Mouse (Mus musculus) layer of hippocampus, adult 2 months (tissue): ENCODE measurements around the gene Hpse2. TPM values are rescaled to one million over a fixed set of nuclear protein-coding genes. Genes with fewer than 3 reads are reported as not detected.

ENCODE experiments used
- DNase-seq, 2 experiments: peaks; one replicate each; pipeline ENCODE4 v3.0.0; 2022; ENCODE audit warnings: low spot score in 2 of 2
- H3K27ac ChIP-seq: fragments of 200-600 bp; 2 replicates; pipeline ENCODE4 v1.8.1; 2022
- H3K4me3 ChIP-seq: fragments of 200-600 bp; 2 replicates; pipeline ENCODE4 v1.8.1; 2022; ENCODE audit warnings: mild to moderate bottlenecking
- CTCF ChIP-seq: fragments of 200-600 bp; conservative IDR thresholded peaks from 2 replicates; pipeline ENCODE4 v1.8.1; 2022; ENCODE audit warnings: antibody characterized with exemption, mild to moderate bottlenecking, moderate library complexity
- total RNA-seq, 2 experiments: library from RNA; stranded (reverse); gene quantifications; 2 replicates each; pipeline ENCODE4 v1.2.3; 2021

The Hpse2 gene
- total RNA-seq, 2 experiments from 2014 or later: 0.15 to 0.33 TPM

GRCm38 (mm10) chr19:42769648-42770047 lies 618.5 kb downstream of the Hpse2 start:
- H3K27ac ChIP-seq: no peak overlapping the region
- H3K4me3 ChIP-seq: no peak overlapping the region
- TF ChIP-seq CTCF: no peak
- no peak for DNase-seq

GRCm38 (mm10) chr19:42767361-42767760 lies 620.8 kb downstream of the Hpse2 start:
- TF ChIP-seq CTCF: no peak
- DNase-seq: no peak

GRCm38 (mm10) chr19:42764398-42764797 lies 623.8 kb downstream of the Hpse2 start:
- no peak overlapping the region for H3K27ac ChIP-seq
- no peak for DNase-seq
- no peak for TF ChIP-seq CTCF
- H3K4me3 ChIP-seq: no peak overlapping the region

More at GRCm38 (mm10) chr19:42767361-42767760, 620.8 kb downstream of the Hpse2 start:
- no peak overlapping the region for H3K4me3 ChIP-seq
- H3K27ac ChIP-seq: no peak overlapping the region

- no peak for DNase-seq
- TF ChIP-seq CTCF: no peak
- Histone ChIP-seq H3K4me3 (no peak overlapping the region), H3K27ac (no peak overlapping the region)
Observed at GRCm38 (mm10) chr19:42756671-42757070, 631.5 kb downstream of the Hpse2 start.

GRCm38 (mm10) chr19:42755148-42755870 lies 632.8 kb downstream of the Hpse2 start:
- DNase-seq: no peak
- no peak overlapping the region for H3K27ac ChIP-seq
- H3K4me3 ChIP-seq: no peak overlapping the region
- no peak for TF ChIP-seq CTCF

GRCm38 (mm10) chr19:42753141-42753917 lies 634.8 kb downstream of the Hpse2 start:
- TF ChIP-seq CTCF: no peak
- peak overlapping the region; percentile 42 for H3K4me3 ChIP-seq
- peak overlapping the region; percentile 68; the same call in 1 of the 2 replicates for H3K27ac ChIP-seq
- DNase-seq: no peak

- TF ChIP-seq CTCF: no peak
- peak; percentile 42 to 44 for DNase-seq
- Histone ChIP-seq H3K27ac (peak within 1 kb of the TSS; percentile 68), H3K4me3 (peak within 1 kb of the TSS; percentile 42)
Observed at GRCm38 (mm10) chr19:42752363-42752931, 635.7 kb downstream of the Hpse2 start, which contains the start of gene Pyroxd2. Pyroxd2 (minus strand) TSS chr19:42752775.

- no peak overlapping the region for H3K27ac ChIP-seq
- DNase-seq: no peak
- H3K4me3 ChIP-seq: no peak overlapping the region
- TF ChIP-seq CTCF: no peak
Observed at GRCm38 (mm10) chr19:42750196-42750595, 638.0 kb downstream of the Hpse2 start.

- TF ChIP-seq CTCF: no peak
- Histone ChIP-seq H3K4me3 (no peak overlapping the region), H3K27ac (no peak overlapping the region)
- no peak for DNase-seq
Observed at GRCm38 (mm10) chr19:42746702-42747101, 641.5 kb downstream of the Hpse2 start.

- Histone ChIP-seq H3K27ac (no peak overlapping the region), H3K4me3 (no peak overlapping the region)
- no peak for TF ChIP-seq CTCF
- DNase-seq: no peak
Observed at GRCm38 (mm10) chr19:42745869-42746224, 642.3 kb downstream of the Hpse2 start.

- DNase-seq: no peak
- Histone ChIP-seq H3K4me3 (no peak overlapping the region), H3K27ac (no peak overlapping the region)
- TF ChIP-seq CTCF: no peak
Observed at GRCm38 (mm10) chr19:42745084-42745868, 642.9 kb downstream of the Hpse2 start.

GRCm38 (mm10) chr19:42744162-42744586 lies 644.0 kb downstream of the Hpse2 start:
- TF ChIP-seq CTCF: peak; percentile 87
- Histone ChIP-seq H3K27ac (no peak overlapping the region), H3K4me3 (no peak overlapping the region)
- peak; percentile 67 to 76 for DNase-seq
